Mouse (Mus musculus) bone marrow macrophage, adult 2 months (primary cell): Measurements from ENCODE around the gene Fam234b.

ENCODE experiments used
- CTCF ChIP-seq: IDR thresholded peaks from 2 replicates; pipeline ENCODE4 v1.5.1; 2012; ENCODE audit warnings: low read depth, mild to moderate bottlenecking, low read length, moderate library complexity
- POLR2A ChIP-seq: IDR thresholded peaks from 2 replicates; pipeline ENCODE4 v1.6.1; 2012; ENCODE audit warnings: mild to moderate bottlenecking, low read depth, low read length, borderline replicate concordance

- TF ChIP-seq CTCF (no peak), POLR2A (no peak)
Observed at GRCm38 (mm10) chr6:135247861-135248260, 50.1 kb downstream of the Fam234b start.
